Mouse (Mus musculus) 416B (cell line): Measurements from ENCODE around the gene Eml1.

Experiments
- DNase-seq: peaks from one replicate; pipeline ENCODE4 v3.0.0; 2011; ENCODE audit warnings: low read depth

The Eml1 gene

GRCm38 (mm10) chr12:108422495-108422857 lies 51.7 kb downstream of the Eml1 start:
- no peak for DNase-seq

- no peak for DNase-seq
Measured at GRCm38 (mm10) chr12:108422858-108423631, 52.3 kb downstream of the Eml1 start.

- DNase-seq = no peak
Measured at GRCm38 (mm10) chr12:108430964-108431363, 60.2 kb downstream of the Eml1 start.

GRCm38 (mm10) chr12:108431714-108432113 lies 61.0 kb downstream of the Eml1 start:
- DNase-seq = no peak

- no peak for DNase-seq
Measured at GRCm38 (mm10) chr12:108432578-108432977, 61.8 kb downstream of the Eml1 start.

GRCm38 (mm10) chr12:108433030-108433429 lies 62.3 kb downstream of the Eml1 start:
- DNase-seq = no peak

GRCm38 (mm10) chr12:108433498-108433897 lies 62.7 kb downstream of the Eml1 start:
- DNase-seq = no peak

- no peak for DNase-seq
Measured at GRCm38 (mm10) chr12:108435444-108436015, 64.8 kb downstream of the Eml1 start.

GRCm38 (mm10) chr12:108436029-108436923 lies 65.5 kb downstream of the Eml1 start:
- DNase-seq = no peak

GRCm38 (mm10) chr12:108437446-108437845 lies 66.7 kb downstream of the Eml1 start:
- no peak for DNase-seq

- DNase-seq = no peak
Measured at GRCm38 (mm10) chr12:108443271-108443670, 72.5 kb downstream of the Eml1 start.

GRCm38 (mm10) chr12:108443708-108444107 lies 73.0 kb downstream of the Eml1 start:
- DNase-seq = no peak

- no peak for DNase-seq
Measured at GRCm38 (mm10) chr12:108444166-108445115, 73.7 kb downstream of the Eml1 start.

- no peak for DNase-seq
Measured at GRCm38 (mm10) chr12:108446721-108447120, 76.0 kb downstream of the Eml1 start.

GRCm38 (mm10) chr12:108448396-108448795 lies 77.6 kb downstream of the Eml1 start:
- DNase-seq = peak; percentile 54

GRCm38 (mm10) chr12:108449935-108450334 lies 79.2 kb downstream of the Eml1 start:
- peak; percentile 49 for DNase-seq

- no peak for DNase-seq
Measured at GRCm38 (mm10) chr12:108450546-108450945, 79.8 kb downstream of the Eml1 start.

GRCm38 (mm10) chr12:108452151-108452874 lies 81.6 kb downstream of the Eml1 start:
- DNase-seq = no peak

- DNase-seq = peak; percentile 89
Measured at GRCm38 (mm10) chr12:108453561-108454044, 82.8 kb downstream of the Eml1 start.

GRCm38 (mm10) chr12:108455004-108455403 lies 84.2 kb downstream of the Eml1 start:
- no peak for DNase-seq

- no peak for DNase-seq
Measured at GRCm38 (mm10) chr12:108472898-108473297, 102.1 kb downstream of the Eml1 start.
